Mouse (Mus musculus) thymus, postnatal 0 days (tissue): ENCODE measurements at regions not wholly inside any gene's neighbourhood (a gene's known extent, or its start where the extent isn't known, plus 50 kb on each side); places are given as distances from the start of the nearest gene placed in this dataset.

Experiments
- DNase-seq: peaks from one replicate; pipeline ENCODE4 v3.0.0-alpha.2; 2015; ENCODE audit warnings: low spot score

GRCm38 (mm10) chr15:97127771-97128170 is 72.0 kb upstream of the Slc38a4 start:
- no peak for DNase-seq

- DNase-seq, result no peak
Observed at GRCm38 (mm10) chr15:97125836-97126822, 70.4 kb upstream of the Slc38a4 start.

GRCm38 (mm10) chr15:97122263-97122662 is 66.5 kb upstream of the Slc38a4 start:
- DNase-seq, result no peak

GRCm38 (mm10) chr15:97112452-97113200 is 56.9 kb upstream of the Slc38a4 start:
- DNase-seq, result no peak

GRCm38 (mm10) chr15:97111320-97112192 is 55.8 kb upstream of the Slc38a4 start:
- DNase-seq, result no peak

GRCm38 (mm10) chr15:97107779-97108178 is 52.0 kb upstream of the Slc38a4 start:
- no peak for DNase-seq

- no peak for DNase-seq
Observed at GRCm38 (mm10) chr15:97106556-97106955, 50.8 kb upstream of the Slc38a4 start.
